Mouse (Mus musculus) MEL (cell line): Measurements from ENCODE around the gene Scaf4. TPM values are rescaled to one million over a fixed set of nuclear protein-coding genes. Genes with fewer than 3 reads are reported as not detected.

ENCODE experiments used
- DNase-seq: peaks from one replicate; pipeline ENCODE4 v3.0.0; 2011; ENCODE audit warnings: low read depth, low spot score
- H3K27ac ChIP-seq: 2 replicates; pipeline ENCODE4 v1.5.1; 2012; ENCODE audit warnings: low read depth, mild to moderate bottlenecking, control low read depth, low read length, moderate library complexity; ENCODE audit not compliant: control insufficient read depth
- H3K27me3 ChIP-seq, 2 experiments: fragments of 150-350 bp in 1 of 2; sonication (generic) in 1 of 2; 2 replicates each; pipeline ENCODE4 v1.6.1; 2012; ENCODE audit warnings: low read length in 2 of 2, mild to moderate bottlenecking in 2 of 2, improper control_type of control experiment in 1 of 2, moderate library complexity in 1 of 2; ENCODE audit not compliant: insufficient read depth in 2 of 2, control insufficient read depth in 1 of 2
- H3K36me3 ChIP-seq, 2 experiments: 2 replicates each; pipeline ENCODE4 v1.6.1; 2012 to 2014; ENCODE audit warnings: low read length in 2 of 2, improper control_type of control experiment in 1 of 2, inconsistent platforms in 1 of 2, mild to moderate bottlenecking in 1 of 2; ENCODE audit not compliant: insufficient read depth in 2 of 2, control insufficient read depth in 1 of 2
- H3K4me1 ChIP-seq, 2 experiments: fragments of 150-350 bp in 1 of 2; sonication (generic) in 1 of 2; 2 replicates each; pipeline ENCODE4 v1.6.1; 2012; ENCODE audit warnings: low read length in 2 of 2, improper control_type of control experiment in 1 of 2, mild to moderate bottlenecking in 1 of 2; ENCODE audit not compliant: insufficient read depth in 2 of 2, control insufficient read depth in 1 of 2
- H3K4me3 ChIP-seq, 2 experiments: fragments of 150-350 bp in 1 of 2; sonication (generic) in 1 of 2; 2 replicates each; pipeline ENCODE4 v1.5.1; 2012; ENCODE audit warnings: low read depth in 2 of 2, low read length in 2 of 2, mild to moderate bottlenecking in 2 of 2, moderate library complexity in 2 of 2, control low read depth in 1 of 2, improper control_type of control experiment in 1 of 2; ENCODE audit not compliant: control insufficient read depth in 1 of 2, insufficient read depth in 1 of 2
- H3K79me2 ChIP-seq: 2 replicates; pipeline ENCODE4 v1.6.1; 2012; ENCODE audit warnings: mild to moderate bottlenecking, low read length, moderate library complexity; ENCODE audit not compliant: control insufficient read depth, poor library complexity, insufficient read depth
- H3K9ac ChIP-seq: 2 replicates; pipeline ENCODE4 v1.6.1; 2012; ENCODE audit warnings: low read depth, mild to moderate bottlenecking, control low read depth, low read length, moderate library complexity; ENCODE audit not compliant: control insufficient read depth, poor library complexity, severe bottlenecking
- H3K9me3 ChIP-seq: fragments of 150-350 bp; sonication (generic); replicated peaks from 2 replicates; pipeline ENCODE4 v1.6.1; 2012; ENCODE audit warnings: mild to moderate bottlenecking, low read length, improper control_type of control experiment, moderate library complexity; ENCODE audit not compliant: insufficient read depth
- CHD1 ChIP-seq: IDR thresholded peaks from 2 replicates; pipeline ENCODE4 v1.6.1; 2012; ENCODE audit warnings: low read depth, mild to moderate bottlenecking, inconsistent platforms, low read length, improper control_type of control experiment
- EP300 ChIP-seq, 2 experiments: IDR thresholded peaks; 2 replicates each; pipeline ENCODE4 v1.6.1; 2011; ENCODE audit warnings: improper control_type of control experiment in 2 of 2, low read length in 2 of 2, low read depth in 1 of 2, mild to moderate bottlenecking in 1 of 2
- ETS1 ChIP-seq: IDR thresholded peaks from 2 replicates; pipeline ENCODE4 v1.6.1; 2012; ENCODE audit warnings: low read depth, mild to moderate bottlenecking, inconsistent platforms, low read length, improper control_type of control experiment, moderate library complexity
- GATA1 ChIP-seq: IDR thresholded peaks from 2 replicates; pipeline ENCODE4 v1.6.1; 2011; ENCODE audit warnings: low read depth, low read length, improper control_type of control experiment
- MEF2A ChIP-seq: IDR thresholded peaks from 2 replicates; pipeline ENCODE4 v1.6.1; 2014; ENCODE audit warnings: low read depth, mild to moderate bottlenecking, inconsistent platforms, low read length, improper control_type of control experiment; ENCODE audit not compliant: poor library complexity, insufficient replicate concordance, severe bottlenecking; ENCODE audit errors: extremely low read depth
- MYC ChIP-seq: IDR thresholded peaks from 2 replicates; pipeline ENCODE4 v1.6.1; 2011; ENCODE audit warnings: low read depth, mild to moderate bottlenecking, low read length, improper control_type of control experiment, moderate library complexity
- SIN3A ChIP-seq: IDR thresholded peaks from 2 replicates; pipeline ENCODE4 v1.6.1; 2012; ENCODE audit warnings: low read length, improper control_type of control experiment, inconsistent platforms
- SMC3 ChIP-seq: IDR thresholded peaks from 2 replicates; pipeline ENCODE4 v1.6.1; 2011; ENCODE audit warnings: low read depth, low read length, improper control_type of control experiment
- TAL1 ChIP-seq: IDR thresholded peaks from 2 replicates; pipeline ENCODE4 v1.6.1; 2012; ENCODE audit warnings: mild to moderate bottlenecking, inconsistent platforms, low read length, moderate library complexity, mixed read lengths
- TCF12 ChIP-seq: IDR thresholded peaks from 2 replicates; pipeline ENCODE4 v1.6.1; 2014; ENCODE audit warnings: low read depth, mild to moderate bottlenecking, inconsistent platforms, low read length, improper control_type of control experiment, moderate library complexity
- ZMIZ1 ChIP-seq: IDR thresholded peaks from 2 replicates; pipeline ENCODE4 v1.6.1; 2012; ENCODE audit warnings: low read depth, mild to moderate bottlenecking, inconsistent platforms, low read length, improper control_type of control experiment, moderate library complexity
- polyA plus RNA-seq, 2 experiments: library from polyadenylated mRNA; stranded (reverse) in 1 of 2; unstranded in 1 of 2; fragments of >175 nt in 1 of 2; fragments of >200 nt in 1 of 2; gene quantifications; 2 replicates each; pipeline versions ENCODE4 v1.2.1 to v1.2.4; 2012; ENCODE audit warnings: low replicate concordance in 2 of 2, low read depth in 1 of 2; ENCODE audit not compliant: insufficient read length in 2 of 2, insufficient read depth in 1 of 2, missing spikeins in 1 of 2
- total RNA-seq: library from RNA; depleted of rRNA; stranded (reverse); fragments of 300-350 nt; gene quantifications from 2 replicates; pipeline ENCODE4 v1.2.3, GENCODE M21; 2012

Gene Scaf4
- total and polyA plus RNA-seq, 3 experiments = 12.3 to 56.2 TPM; not detected in 1

DNA sequence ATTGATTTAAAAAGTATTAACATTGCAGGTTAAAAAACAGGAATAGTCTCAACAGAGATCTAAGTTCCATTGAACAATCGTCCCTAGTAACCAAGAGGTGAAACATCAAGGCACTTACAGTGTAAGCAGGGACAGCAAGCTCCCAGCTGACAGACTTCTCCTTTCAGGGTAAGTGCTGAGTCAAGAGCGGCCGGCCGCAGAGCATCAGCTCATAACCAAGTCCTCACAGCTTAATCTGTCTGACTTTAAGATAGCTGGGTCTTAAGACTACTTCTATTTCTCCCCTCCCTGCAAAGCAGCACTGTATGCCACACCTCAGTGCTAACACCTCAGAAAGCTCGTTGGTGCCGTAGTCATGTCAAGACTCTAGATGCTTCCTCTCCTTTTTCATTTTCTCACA is 5.2 kb downstream of the Scaf4 start (continued):
- TF ChIP-seq MEF2A = no peak
- TF ChIP-seq MYC = peak; percentile 60; the same call in 1 of the 2 replicates
- TF ChIP-seq TAL1 = no peak
- TF ChIP-seq TCF12 = peak; percentile 37; the same call in 1 of the 2 replicates
- no peak for TF ChIP-seq SMC3

DNA sequence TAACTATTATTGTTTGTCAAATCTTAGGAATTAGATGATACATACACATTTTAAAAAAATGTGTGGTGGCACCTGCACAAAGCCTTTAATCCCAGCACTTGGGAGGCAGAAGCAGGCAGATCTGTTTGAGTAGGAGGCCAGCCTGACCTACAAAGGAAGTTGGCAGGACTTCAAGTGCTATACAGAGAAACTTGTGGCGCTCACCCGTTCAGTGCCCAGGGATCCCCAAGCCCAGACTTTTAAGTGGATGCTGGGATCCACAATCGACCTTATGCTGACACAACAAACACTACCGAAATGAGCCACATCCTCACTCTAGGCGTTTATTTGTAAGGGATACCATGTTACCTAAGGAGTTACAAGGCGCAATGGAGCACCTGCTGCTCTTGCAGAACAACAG is 8.8 kb downstream of the Scaf4 start:
- peaks cover 12 to 17% of the 10 kb centered on the region in 2 experiments for H3K4me1 ChIP-seq
- H3K9ac ChIP-seq = no peak overlapping the region
- TF ChIP-seq CHD1 = no peak
- peaks cover 8 to 34% of the 10 kb centered on the region in 2 experiments for H3K36me3 ChIP-seq
- DNase-seq = no peak
- H3K27me3 ChIP-seq = no peaks in the 10 kb centered on the region
- no peaks in the 10 kb centered on the region for H3K9me3 ChIP-seq
- H3K4me3 ChIP-seq = no peak overlapping the region
- H3K27ac ChIP-seq = no peak overlapping the region
- H3K79me2 ChIP-seq = peaks cover 71% of the 10 kb centered on the region

DNA sequence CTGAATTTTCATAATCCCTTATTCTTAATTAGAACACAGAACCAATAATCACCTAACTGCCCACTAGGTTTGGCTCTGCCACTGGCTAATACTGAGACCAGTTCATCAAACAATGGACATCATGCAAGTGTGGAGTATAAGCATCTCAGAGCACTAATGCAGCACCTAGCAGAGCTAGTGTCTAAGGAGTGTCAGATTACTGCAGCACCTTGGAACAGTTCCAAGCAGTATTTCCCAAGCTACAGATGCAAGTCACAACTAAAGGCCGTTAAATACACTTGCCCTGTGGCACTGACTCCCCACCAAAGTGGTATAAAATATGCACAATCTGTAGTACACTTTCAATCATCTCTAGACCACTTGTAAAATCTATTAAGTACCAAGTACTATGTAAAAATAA is 17.7 kb downstream of the Scaf4 start:
- no peaks in the 10 kb centered on the region for H3K9me3 ChIP-seq

DNA sequence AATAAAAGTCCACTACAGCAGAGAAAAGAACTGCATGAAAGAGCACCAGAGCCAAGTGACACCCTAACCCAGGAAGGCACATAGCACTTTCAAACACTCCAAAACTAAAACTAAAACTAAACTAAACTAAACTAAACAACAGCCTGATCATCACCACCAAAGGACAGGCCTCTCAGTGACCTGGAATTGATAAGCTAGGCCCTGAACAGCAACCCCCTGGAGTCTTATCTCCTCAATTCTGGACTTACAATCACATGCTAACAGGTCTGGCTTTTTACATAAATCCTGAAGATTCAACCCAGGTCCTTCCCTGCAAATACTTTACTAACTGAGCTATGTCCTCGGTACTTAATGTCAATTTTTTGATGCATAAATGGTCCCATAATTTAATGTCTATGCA is 19.2 kb downstream of the Scaf4 start:
- H3K27ac ChIP-seq = no peak overlapping the region
- peaks cover 8 to 14% of the 10 kb centered on the region in 2 experiments for H3K4me1 ChIP-seq
- peak; percentile 25 for DNase-seq
- H3K27me3 ChIP-seq = no peaks in the 10 kb centered on the region
- H3K79me2 ChIP-seq = peaks cover 42% of the 10 kb centered on the region
- no peaks in the 10 kb centered on the region for H3K9me3 ChIP-seq
- H3K4me3 ChIP-seq = no peak overlapping the region
- TF ChIP-seq GATA1 = peak; percentile 30; the same call in 1 of the 2 replicates
- TF ChIP-seq ETS1 = no peak
- TF ChIP-seq EP300 (IDR thresholded peaks at IDR 0.05; ENCODE audit: low read depth in 1 of 2, low read length in 2 of 2) = 0 out of 4 replicates have a peak, but pooled peaks have one; percentile 5 to 6
- no peak overlapping the region for H3K9ac ChIP-seq
- peaks cover 22 to 32% of the 10 kb centered on the region in 2 experiments for H3K36me3 ChIP-seq

More for the DNA sequence above, 17.7 kb downstream of the Scaf4 start:
- TF ChIP-seq MEF2A (no peak), ETS1 (0 out of 2 replicates have a peak, but pooled peaks have one; percentile 9), ZMIZ1 (no peak), SIN3A (no peak)
- peaks cover 12 to 35% of the 10 kb centered on the region in 2 experiments for H3K36me3 ChIP-seq
- peak; percentile 85 for DNase-seq
- no peaks in the 10 kb centered on the region for H3K27me3 ChIP-seq
- H3K79me2 ChIP-seq = peaks cover 49% of the 10 kb centered on the region
- no peak overlapping the region for H3K27ac ChIP-seq
- no peak overlapping the region for H3K9ac ChIP-seq
- H3K4me1 ChIP-seq = peaks cover 8 to 18% of the 10 kb centered on the region in 2 experiments
- H3K4me3 ChIP-seq = no peak overlapping the region
